Mouse (Mus musculus): ENCODE data around the gene Jpt2. TPM values are rescaled to one million over a fixed set of nuclear protein-coding genes. Genes with fewer than 3 reads are reported as not detected.
"Not testable (repeated sequence)": the region's sequence is repeated elsewhere in the genome, so short reads cannot be mapped to it uniquely, and the experiment has no call there.

Gene Jpt2
- 10 to 100 TPM; 17.2 to 24.5 TPM for total RNA-seq (2021)
- long read RNA-seq, experiment 1, transcript Jpt2-201 (5 exons, 2,672 nt): major isoform, 35 of 40 reads
- long read RNA-seq, experiment 1, partial matches to known transcripts: 0 of 40 reads
- long read RNA-seq, experiment 1, other reads (novel, unspliced or antisense): 5 of 40 reads
- long read RNA-seq, experiment 2, transcript Jpt2-201 (5 exons, 2,672 nt): major isoform, 29 of 30 reads
- long read RNA-seq, experiment 2, partial matches to known transcripts: 0 of 30 reads
- long read RNA-seq, experiment 2, other reads (novel, unspliced or antisense): 1 of 30 reads

DNA sequence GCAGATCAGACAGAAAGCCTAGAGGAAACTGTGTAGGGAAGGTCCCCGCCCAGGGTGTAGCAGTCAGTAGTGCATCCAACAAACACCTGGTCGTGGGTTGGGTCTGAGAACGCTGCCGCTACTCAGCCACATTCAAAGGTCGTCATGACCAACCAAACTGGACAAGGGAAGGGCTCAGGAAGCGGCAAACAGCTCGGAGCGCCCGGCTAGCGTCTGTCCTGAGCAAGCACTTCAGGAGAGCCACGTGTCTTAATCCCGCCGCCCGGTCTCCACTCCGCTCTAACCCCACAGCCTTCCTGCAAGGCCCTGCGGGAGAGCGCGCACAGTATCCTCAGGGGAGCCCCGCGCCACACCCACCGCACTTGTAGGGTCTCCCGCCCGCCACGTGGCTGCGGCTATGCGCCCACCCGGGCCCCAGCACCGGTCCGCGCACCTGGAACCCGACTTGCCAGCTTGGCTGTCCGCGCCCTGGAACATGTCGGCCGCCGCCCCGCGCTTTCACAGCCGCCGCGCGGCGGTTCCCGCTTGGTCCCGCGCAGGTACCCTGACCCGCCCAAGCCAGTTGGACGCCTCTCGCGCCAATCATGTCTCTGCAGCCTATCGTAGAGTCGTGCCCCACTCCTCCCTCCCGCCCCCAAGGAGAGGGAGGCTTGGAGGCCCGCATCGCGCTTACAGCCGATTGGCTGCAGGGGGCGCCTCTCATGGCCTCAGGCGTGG, at the start of gene Jpt2:
Gene Jpt2, minus strand, starts transcription at position 555 of the 717 bp plus-strand sequence.
- peak; percentile 97 for DNase-seq

DNA sequence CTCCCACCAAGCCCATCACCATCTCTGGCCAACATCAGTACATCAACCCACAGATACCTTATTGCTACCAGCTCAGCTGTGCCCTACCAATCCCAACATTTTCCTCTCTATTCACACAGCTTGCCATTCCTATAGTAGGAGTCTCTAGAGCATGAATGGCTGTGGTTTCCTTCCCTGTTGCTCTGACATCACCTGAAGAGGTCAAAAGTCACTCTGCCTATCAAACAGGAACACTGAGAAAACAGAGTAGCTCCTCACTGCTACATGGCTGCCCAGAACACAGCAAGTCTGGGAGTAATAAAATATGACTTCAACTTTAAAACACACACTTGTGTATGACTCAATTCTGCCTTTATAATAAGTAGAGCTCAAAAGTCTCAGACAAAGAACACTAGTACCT, 47.0 kb upstream of the Jpt2 start:
- no peak for DNase-seq

DNA sequence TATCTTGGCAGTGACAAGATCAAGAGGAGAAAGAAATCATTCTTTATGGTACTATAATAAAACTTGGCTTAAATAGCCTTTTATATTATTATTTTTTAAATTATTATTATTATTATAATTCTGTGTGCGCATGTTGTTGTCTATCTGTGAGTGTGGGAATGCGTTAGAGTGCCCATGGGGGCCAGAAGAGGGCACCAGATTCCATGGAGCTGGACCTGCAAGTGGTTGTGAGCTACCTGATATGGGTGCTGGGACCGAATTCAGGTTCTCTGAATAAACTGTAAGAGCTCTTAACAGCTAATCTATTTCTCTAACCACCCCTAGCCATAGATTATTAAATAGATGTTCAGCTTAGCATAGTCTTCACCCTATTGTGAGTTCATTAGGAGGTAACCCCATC, 44.6 kb upstream of the Jpt2 start:
- no peak for DNase-seq

DNA sequence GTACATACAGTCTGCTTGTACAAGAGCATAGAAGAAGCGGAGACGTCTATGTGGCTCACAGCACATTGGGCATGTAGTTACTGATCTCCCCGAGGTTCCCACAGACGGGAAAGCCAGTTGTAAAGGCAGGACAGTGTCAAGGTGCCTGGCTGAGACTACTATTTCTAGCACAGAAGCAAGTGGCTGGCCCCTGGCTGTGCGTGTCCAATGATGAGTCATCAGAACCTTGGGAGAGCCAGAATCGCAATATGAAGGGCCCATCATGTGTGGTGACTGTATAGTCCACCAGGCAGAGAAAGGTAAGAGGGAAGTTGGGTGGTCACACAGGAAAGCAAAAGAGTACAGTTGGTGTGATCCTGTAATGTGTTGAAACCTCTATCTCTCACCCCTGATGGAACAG, 34.2 kb upstream of the Jpt2 start:
- DNase-seq: no peak

DNA sequence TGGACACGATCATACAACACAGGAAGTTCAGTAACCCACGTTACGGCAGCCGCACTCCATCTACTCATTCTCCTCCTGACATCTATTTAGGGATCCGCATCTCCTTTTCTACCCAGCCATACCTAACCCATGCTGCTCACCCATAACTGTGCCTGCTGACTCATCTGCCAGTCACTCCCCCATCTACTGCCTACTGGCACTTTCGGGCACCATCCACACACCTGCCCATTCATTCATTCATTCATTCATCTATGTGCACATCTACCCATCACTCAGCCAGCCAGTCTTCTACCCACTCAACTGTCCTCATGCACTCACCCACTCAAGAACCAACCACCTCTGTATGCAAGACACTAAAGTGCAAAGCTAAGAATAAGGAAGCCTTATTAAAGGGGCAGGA, 26.7 kb upstream of the Jpt2 start:
- DNase-seq: no peak

DNA sequence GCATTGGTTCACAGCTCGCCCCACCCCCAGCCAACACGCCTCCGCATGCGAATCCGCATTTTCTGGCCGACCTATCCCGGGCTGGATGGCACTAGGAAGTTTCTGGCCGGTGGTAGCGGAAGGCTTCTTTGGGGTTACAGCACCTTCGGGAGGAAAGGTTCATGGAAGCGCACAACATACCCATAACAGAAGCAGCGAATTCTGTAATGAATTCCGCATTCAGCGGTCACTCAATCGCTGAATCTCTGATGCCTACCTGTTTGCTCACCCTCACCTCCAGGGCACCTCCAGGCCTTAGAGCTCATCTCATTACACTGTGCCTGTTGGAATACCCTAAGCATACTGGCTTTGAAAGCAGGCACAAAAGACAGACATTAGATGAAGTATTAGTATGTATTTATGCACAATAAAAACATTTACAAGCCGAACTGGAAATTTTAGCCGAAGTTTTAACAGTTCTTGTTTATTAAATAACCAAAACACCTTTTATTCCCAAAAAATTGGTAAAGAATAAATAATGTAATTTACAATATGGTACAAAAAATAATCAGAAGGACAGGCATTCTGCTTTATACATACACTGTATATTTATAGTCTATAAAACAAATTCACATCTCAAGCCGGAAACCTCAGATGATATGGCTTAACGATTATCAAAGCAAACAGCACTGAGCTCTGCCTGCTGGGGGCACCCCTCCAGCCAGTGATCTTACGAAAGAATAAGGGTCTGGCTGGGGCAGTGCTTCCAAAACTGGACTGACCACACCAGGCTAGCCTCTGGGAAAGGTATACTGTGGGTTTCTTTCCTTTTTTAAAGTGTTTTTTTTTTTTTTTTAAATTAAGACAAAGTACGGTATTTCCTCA, 595 bp upstream of the Jpt2 start:
- DNase-seq: no peak

DNA sequence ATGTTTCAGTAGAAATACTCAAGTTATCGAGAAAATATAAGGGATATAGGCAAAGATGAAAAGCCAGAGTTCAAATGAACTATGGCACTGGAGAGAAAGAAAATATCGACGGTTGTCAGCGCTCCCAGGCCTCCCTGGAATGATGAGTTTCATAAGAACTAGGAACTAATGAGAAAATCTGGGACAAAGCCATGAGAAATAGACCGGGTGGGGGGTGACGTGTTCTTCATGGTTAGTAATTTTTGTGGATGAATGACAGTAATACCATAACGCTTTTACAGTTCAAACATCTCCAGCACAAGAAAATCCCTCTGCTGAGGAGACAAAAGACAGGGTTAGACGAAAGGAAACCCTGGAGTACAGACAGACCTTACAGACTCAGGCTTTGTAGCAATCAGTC, 1.1 kb downstream of the Jpt2 start:
- no peak for DNase-seq

DNA sequence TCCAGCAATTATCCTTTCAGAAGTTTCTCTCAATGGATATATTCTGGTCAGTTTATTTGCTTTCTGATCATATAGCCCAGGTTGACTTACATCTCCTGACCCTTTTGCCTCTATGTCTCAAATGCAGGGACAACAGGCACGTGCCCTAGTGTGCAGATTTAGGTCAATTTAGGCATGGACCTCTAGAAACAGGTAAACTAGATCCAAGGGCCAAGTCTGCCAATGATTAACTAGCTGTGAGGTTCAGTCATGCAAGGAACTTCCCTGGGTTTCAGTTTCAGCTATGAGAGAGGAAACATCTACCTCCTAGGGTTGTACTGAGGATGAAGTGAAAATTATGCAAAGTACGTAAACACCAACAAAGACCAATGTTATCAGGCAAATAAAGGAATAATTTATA, 7.2 kb downstream of the Jpt2 start:
- no peak for DNase-seq

DNA sequence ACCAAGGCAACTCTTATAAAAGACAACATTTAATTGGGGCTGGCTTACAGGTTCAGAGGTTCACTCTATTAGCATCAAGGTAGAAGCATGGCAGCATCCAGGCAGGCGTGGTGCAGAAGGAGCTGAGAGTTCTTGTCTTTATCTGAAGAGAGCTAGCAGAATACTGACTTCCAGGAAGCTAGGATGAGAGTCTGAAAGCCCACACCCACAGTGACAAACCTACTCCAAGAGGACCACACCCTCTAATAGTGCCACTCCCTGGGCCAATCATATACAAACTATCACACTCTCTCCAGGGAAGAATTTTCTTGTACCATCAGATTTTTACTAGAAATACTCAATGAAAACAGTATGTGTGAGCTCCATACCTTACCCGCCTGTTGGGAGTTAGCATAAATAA, 9.8 kb downstream of the Jpt2 start:
- DNase-seq: no peak

DNA sequence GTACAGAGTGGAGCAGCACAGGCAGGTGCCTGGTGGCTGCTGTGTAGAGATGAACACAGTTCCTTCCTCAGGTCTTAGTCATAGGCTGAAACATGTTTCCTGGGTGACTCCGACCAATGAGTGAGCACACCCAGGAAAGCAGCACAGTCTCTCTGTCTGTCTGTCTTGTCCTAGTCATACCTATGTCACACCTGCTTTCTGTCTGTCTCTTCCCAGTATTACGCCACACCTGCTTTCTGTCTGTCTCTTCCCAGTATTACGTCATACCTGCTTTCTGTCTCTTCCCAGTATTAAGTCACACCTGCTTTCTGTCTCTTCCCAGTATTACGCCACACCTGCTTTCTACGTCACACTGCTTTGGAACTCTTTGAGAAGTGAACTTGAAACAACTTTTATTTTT, 12.3 kb downstream of the Jpt2 start:
- DNase-seq: no peak

DNA sequence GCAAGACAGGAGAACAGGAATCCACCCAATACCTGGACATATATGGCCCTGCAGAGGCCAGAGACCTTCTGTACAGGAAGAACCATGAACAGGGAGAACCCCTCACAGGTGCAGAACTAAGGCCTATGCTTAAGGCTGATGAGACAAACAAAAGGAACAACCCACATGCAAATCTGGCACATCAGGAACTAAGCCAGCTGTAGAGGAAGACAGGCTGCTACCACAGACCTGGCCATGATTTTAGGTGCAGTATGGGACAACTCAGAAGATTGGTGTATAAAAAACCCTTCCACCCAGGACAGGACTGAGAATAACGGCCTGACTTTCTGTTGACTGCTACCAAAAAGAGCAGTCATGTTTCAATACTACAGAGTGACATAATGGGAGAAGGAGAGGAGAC, 16.9 kb downstream of the Jpt2 start:
- DNase-seq: not testable (repeated sequence)

DNA sequence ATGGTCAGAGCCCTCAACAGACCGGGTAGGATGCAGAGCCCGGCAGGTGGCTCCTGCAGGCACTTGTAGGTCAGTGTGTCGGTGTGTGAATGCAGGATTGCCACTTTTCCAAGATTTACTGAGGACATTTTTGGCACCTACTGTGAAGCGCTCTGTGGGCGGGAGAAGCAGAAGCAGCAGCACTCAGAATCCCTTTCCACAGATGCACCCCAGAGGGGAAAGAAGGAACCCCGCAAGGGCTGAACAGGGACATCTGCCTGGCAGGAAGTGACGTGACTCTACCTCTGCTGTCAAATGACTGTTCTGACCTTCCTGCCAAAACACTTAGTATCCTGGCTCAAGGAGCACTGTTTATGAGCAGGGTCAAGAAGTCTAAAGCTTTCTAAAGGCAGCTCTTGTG, 17.5 kb downstream of the Jpt2 start:
- DNase-seq: no peak

DNA sequence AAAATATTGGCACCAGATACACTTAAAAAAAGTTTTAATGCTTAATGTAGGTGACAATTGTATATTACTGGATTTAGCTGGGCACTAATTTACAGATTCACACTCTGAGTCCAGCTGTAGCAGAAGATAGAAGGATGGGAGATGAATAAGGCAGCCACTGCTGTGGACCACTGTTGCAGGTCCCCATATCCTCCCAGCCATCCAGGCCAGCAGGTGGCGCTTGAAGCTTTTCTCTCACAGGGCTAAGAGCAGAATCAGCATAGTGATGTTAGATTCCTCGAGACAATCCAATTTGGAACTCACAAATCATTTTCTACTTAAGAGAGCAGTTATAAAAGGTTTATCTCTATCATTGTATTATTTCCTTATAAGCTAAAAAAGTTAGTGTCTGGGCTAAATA, 18.0 kb downstream of the Jpt2 start:
- DNase-seq: peak; percentile 18

DNA sequence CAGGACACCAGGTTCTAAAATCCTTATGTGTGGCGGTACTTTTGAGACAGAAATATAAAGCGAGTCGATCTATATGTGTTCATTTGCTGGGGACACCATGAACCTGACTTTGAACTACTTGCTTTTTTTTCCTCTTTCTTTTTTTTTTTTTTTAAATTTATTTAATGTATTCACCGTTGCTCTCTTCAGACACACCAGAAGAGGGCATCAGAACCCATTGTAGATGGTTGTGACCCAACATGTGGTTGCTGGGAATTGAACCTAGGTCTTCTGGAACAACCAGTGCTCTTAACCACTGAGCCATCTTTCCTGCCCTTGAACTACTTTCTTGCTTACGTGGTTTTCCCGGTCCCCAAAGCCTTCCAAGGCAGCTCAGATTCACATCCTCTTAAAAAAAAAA, 23.2 kb downstream of the Jpt2 start:
- no peak for DNase-seq

DNA sequence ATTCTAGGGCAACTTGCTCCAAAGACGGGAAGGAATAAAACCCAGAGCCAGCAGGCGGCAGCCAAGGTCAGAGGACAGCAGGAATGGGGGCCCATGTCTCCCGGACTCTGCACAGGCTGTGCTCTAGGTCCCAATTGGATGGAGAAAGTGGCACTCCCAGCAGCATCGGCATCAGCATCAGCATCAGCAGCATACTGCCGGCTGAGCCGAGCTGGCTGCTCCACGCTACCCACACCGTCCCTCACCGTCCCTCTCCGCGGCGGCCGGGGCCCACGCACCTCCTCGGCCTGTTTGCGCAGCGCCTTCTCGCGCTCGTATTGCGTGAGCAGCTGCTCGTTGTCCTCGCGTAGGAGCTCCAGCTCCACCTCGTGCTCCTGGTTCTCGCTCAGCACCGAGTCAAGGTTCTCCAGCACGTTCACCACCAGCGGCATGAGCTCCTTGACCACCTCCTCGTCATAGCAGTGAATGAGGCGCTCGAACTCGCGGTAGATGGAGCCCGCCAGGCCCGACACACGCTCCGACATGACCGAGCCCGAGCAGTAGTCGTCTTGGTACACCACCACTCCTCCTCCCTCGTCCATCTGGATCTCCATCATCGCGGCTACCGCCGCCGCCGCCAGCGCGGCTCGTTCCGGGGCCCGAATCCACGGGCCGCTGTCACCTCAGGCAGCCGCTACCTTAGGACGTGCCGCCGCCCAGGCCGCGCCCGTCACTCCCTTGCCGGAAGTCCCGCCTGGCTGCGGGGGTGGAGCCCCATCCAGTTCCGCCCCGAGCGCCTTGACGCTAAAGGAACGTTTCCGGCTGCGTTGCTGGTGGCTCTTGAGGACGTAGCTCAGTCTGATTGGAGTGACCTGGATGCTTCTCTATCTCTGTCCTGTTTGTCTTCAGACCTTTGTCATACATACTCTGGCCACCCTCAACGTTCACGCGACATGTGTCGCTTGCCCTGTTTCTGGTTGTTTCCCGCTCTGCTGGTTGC, 23.9 kb downstream of the Jpt2 start, which contains the start of gene Mapk8ip3:
Gene Mapk8ip3, minus strand, starts transcription at position 719 of the 979 bp plus-strand sequence.
- DNase-seq: peak; percentile 95

DNA sequence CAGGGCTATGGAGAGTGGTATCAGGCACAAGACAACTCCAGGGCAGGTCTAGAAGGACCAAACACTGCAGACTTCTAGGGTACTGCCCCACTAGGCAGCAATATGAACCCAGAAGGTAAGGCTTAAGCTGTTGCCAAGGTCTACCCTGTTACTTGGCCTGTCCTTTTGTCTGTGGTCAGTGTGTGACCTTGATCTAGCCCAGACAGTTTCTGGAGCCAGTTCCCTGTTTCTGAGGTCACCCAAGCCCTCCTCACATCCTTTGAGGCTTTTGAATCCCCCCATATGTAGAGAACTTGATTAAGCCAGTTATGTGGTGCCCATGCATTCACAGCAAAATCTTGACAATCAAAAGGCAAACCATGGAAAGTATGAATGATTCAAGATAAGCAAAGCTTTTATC, 24.8 kb downstream of the Jpt2 start:
- no peak for DNase-seq

DNA sequence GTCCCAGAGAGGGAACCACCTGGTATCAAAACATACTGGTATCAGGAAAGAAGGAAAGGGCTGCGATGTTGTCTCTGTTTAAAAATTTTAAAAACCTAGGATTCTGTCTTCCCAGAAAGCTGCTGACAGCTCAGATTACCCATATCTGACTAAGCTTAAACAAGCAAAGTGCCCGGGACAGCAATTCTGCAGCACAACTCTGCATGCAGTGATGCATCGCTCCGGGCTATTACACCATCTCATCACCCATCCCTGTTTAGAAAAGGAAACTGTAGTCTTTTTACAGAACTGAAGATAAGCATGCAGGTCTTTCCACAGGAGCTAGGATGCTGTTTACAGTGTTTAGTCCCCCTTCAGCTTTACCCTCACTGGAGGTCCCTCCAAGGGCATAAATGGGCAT, 25.6 kb downstream of the Jpt2 start:
- no peak for DNase-seq

DNA sequence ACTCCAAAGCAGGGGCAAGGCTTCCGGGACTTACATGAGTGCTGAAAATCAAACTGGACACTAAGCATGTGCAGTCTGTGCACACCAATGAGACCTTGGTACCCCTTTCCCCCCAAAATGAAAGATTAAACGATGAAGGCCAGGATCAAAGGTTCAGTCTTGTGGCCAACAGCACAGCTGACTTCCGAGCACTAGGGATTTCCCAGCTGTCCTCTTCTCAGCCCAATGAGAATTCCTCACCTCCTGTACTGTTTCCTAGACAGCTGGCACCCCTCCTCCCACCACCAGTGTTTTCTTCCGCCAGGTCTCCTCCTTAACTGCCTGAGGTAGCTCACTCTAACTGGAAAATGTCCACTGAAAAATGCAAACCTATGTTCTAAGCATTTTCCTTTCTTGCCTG, 27.3 kb downstream of the Jpt2 start:
- no peak for DNase-seq

DNA sequence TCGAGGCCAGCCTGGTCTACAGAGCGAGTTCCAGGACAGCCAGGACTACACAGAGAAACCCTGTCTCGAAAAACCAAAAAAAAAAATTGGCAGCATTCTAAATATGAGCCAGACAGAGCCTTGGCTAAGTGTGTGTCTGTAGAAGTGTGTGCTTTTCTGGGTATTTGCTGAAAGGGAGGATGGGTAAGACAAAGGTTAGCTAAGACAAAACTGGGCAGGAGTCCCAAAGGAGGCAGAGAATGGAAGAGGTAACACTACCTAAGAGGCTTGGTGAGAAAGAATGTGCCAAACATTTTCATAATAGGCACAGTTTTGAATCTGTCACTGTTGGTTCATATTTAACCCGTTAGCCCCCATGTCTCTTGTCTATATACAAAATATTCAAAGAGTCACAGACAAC, 28.1 kb downstream of the Jpt2 start:
- no peak for DNase-seq

DNA sequence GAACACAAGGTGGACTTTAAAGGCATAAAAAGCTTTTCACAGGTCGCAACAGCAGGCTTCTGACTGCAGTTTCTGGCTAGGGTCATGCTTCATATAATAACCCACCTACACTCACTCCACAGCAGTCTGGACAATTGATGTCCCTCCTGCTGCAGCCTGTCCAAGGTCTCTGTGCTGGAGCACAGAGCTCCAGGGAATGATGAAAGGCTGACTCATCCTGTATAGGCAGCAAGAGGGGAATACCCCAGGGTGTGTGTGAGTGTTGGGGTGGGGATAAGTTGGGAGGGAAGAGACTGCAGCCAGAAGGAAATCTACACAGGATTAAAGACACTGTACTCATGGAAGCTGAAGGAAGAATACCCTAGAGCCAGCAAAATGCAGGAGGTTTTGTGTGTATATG, 31.0 kb downstream of the Jpt2 start:
- no peak for DNase-seq

DNA sequence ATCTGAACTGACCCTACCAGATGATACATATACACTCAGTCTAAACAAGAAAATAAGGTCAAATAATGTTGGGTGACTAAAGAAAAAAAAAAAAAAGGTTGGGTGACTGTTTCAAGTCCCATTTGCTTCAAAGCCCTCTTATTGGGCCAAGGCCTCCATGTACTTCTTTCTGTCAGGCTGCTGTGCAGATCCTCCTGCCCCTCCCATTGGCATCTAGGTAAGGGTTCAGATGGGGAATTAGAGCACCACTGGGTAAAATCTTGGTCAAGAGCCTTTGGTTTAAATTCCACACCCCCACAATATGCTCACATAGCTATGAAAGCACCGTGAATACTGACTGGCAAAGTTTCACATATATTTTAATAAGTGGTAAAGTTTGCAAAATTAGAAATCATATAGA, 37.2 kb downstream of the Jpt2 start:
- DNase-seq: no peak

DNA sequence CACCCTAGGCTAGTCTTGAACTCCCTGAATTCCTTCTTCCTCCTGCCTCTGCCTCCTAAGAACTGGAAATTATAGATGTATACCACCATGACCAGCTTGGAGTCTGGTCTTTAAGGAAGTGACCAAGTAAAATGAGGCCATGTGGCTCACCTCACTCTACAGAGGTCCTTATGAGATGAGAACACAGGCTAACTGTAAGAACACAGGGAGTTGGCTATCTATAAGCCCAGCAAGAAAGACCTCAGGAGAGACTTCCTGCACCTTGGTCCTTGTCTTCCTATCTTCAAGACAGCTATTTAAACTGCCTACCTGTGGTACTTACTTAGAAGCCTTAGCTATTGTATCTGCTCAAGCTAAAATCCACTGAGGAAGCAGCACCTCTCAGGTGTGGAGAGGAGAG, 46.5 kb downstream of the Jpt2 start:
- DNase-seq: no peak
